Mouse (Mus musculus) lung, postnatal 25 days (tissue): Measurements from ENCODE around the gene Palm3.

Source experiments
- DNase-seq: peaks from one replicate; pipeline ENCODE4 v3.0.0; 2022; ENCODE audit warnings: low spot score

Gene Palm3

GRCm38 (mm10) chr8:84023631-84024030, 2.4 kb downstream of the Palm3 start:
- no peak for DNase-seq

GRCm38 (mm10) chr8:84024171-84024570, 2.9 kb downstream of the Palm3 start:
- no peak for DNase-seq

- no peak for DNase-seq
Measured at GRCm38 (mm10) chr8:84025863-84026262, 4.6 kb downstream of the Palm3 start.

GRCm38 (mm10) chr8:84027449-84027848, 6.2 kb downstream of the Palm3 start:
- no peak for DNase-seq

GRCm38 (mm10) chr8:84029272-84029671, 8.0 kb downstream of the Palm3 start:
- no peak for DNase-seq

GRCm38 (mm10) chr8:84032777-84033176, 11.5 kb downstream of the Palm3 start:
- no peak for DNase-seq

- DNase-seq = no peak
Measured at GRCm38 (mm10) chr8:84038015-84038414, 16.7 kb downstream of the Palm3 start.

- DNase-seq = peak; percentile 71
Measured at GRCm38 (mm10) chr8:84039050-84039449, 17.8 kb downstream of the Palm3 start.

GRCm38 (mm10) chr8:84042066-84042947, 21.0 kb downstream of the Palm3 start, which contains the start of gene Il27ra:
Gene Il27ra, minus strand, starts transcription at chr8:84042589.
- peak; percentile 64 for DNase-seq

GRCm38 (mm10) chr8:84042948-84043342, 21.7 kb downstream of the Palm3 start:
- no peak for DNase-seq

- DNase-seq = no peak
Measured at GRCm38 (mm10) chr8:84044103-84044502, 22.8 kb downstream of the Palm3 start.

GRCm38 (mm10) chr8:84044900-84045299, 23.6 kb downstream of the Palm3 start, which contains the start of gene Rln3:
Gene Rln3, minus strand, starts transcription at chr8:84045000.
- DNase-seq = no peak

- no peak for DNase-seq
Measured at GRCm38 (mm10) chr8:84046505-84046904, 25.2 kb downstream of the Palm3 start.

GRCm38 (mm10) chr8:84048171-84048570, 26.9 kb downstream of the Palm3 start:
- DNase-seq = no peak

- no peak for DNase-seq
Measured at GRCm38 (mm10) chr8:84052746-84053145, 31.5 kb downstream of the Palm3 start.

GRCm38 (mm10) chr8:84053229-84053628, 32.0 kb downstream of the Palm3 start:
- no peak for DNase-seq

- no peak for DNase-seq
Measured at GRCm38 (mm10) chr8:84057827-84058226, 36.6 kb downstream of the Palm3 start.

GRCm38 (mm10) chr8:84059226-84059625, 38.0 kb downstream of the Palm3 start:
- no peak for DNase-seq

GRCm38 (mm10) chr8:84060245-84060644, 39.0 kb downstream of the Palm3 start:
- DNase-seq = no peak

- DNase-seq = peak; percentile 75
Measured at GRCm38 (mm10) chr8:84063861-84064610, 42.8 kb downstream of the Palm3 start.

- DNase-seq = no peak
Measured at GRCm38 (mm10) chr8:84065037-84065436, 43.8 kb downstream of the Palm3 start, which contains the start of gene Gm10643. Gene Gm10643, minus strand, starts transcription at chr8:84065137.

GRCm38 (mm10) chr8:84065457-84066072, 44.3 kb downstream of the Palm3 start:
- no peak for DNase-seq
